Mouse (Mus musculus) intestine, postnatal 0 days (tissue): ENCODE measurements at regions not wholly inside any gene's neighbourhood (a gene's known extent, or its start where the extent isn't known, plus 50 kb on each side); places are given as distances from the start of the nearest gene placed in this dataset.
A peak's percentile ranks its signal among the peaks of the same experiment; 100 is the strongest.

Experiments used
- ATAC-seq: fragments of 200-750 bp; cut with Nextera tagmentation; 2 replicates; pipeline ENCODE4 v1.8.0; 2017; ENCODE audit warnings: mild to moderate bottlenecking, moderate TSS enrichment, moderate library complexity
- H3K27ac ChIP-seq: fragments of 300-500 bp; sonication (generic); 2 replicates; pipeline ENCODE4 v1.5.1; 2014; ENCODE audit warnings: mild to moderate bottlenecking, low read depth, low read length, moderate library complexity
- H3K27me3 ChIP-seq: fragments of 300-500 bp; sonication (generic); replicated peaks from 2 replicates; pipeline ENCODE4 v1.6.1; 2014; ENCODE audit warnings: low read length, mixed read lengths; ENCODE audit not compliant: control insufficient read depth, insufficient read depth
- H3K36me3 ChIP-seq: fragments of 300-500 bp; sonication (generic); 2 replicates; pipeline ENCODE4 v1.6.1; 2014; ENCODE audit warnings: mild to moderate bottlenecking, moderate library complexity; ENCODE audit not compliant: control insufficient read depth, insufficient read depth
- H3K4me1 ChIP-seq: fragments of 300-500 bp; sonication (generic); replicated peaks from 2 replicates; pipeline ENCODE4 v1.6.1; 2014; ENCODE audit warnings: antibody characterized with exemption, low read length, mixed read lengths; ENCODE audit not compliant: control insufficient read depth, insufficient read depth
- H3K4me2 ChIP-seq: fragments of 300-500 bp; sonication (generic); replicated peaks from 2 replicates; pipeline ENCODE4 v1.6.1; 2014; ENCODE audit warnings: low read depth, mild to moderate bottlenecking, moderate library complexity
- H3K4me3 ChIP-seq: fragments of 300-500 bp; sonication (generic); 2 replicates; pipeline ENCODE4 v1.5.1; 2014; ENCODE audit warnings: low read depth, low read length
- H3K9ac ChIP-seq: fragments of 300-500 bp; sonication (generic); 2 replicates; pipeline ENCODE4 v1.6.1; 2014; ENCODE audit warnings: mild to moderate bottlenecking, low read depth, low read length
- H3K9me3 ChIP-seq: fragments of 300-500 bp; sonication (generic); 2 replicates; pipeline ENCODE4 v1.6.1; 2016; ENCODE audit warnings: mixed run types; ENCODE audit not compliant: control insufficient read depth
- CTCF ChIP-seq: sonication (generic); IDR thresholded peaks from 2 replicates; pipeline ENCODE4 v1.5.1; 2016; ENCODE audit warnings: low read depth, mild to moderate bottlenecking, control low read depth, antibody characterized with exemption, moderate library complexity
- WGBS: fragments of 180-500 bp; shearing (Covaris S2); extraction: QIAGEN DNeasy Blood & Tissue Kit; methylation state at CpG from one replicate; pipeline ENCODE4 v1.1.7; 2014; 5-methylcytosine and 5-hydroxymethylcytosine counted together

- Histone ChIP-seq H3K4me3 (no peak overlapping the region), H3K27ac (no peak overlapping the region), H3K36me3 (no peaks in the 10 kb centered on the region), H3K9ac (no peak overlapping the region), H3K4me2 (no peak overlapping the region), H3K9me3 (no peaks in the 10 kb centered on the region), H3K4me1 (no peaks in the 10 kb centered on the region), H3K27me3 (no peaks in the 10 kb centered on the region)
- ATAC-seq, result no peak
- peak; percentile 67 for TF ChIP-seq CTCF
- WGBS, result 45% methylated on average over 3 of the region's 3 CpGs
Observed at GRCm38 (mm10) chr2:107869304-107869958, 579.0 kb downstream of the Kcna4 start.

- 32% methylated on average over 2 of the region's 2 CpGs for WGBS
- H3K27ac ChIP-seq, result no peak overlapping the region
- no peaks in the 10 kb centered on the region for H3K36me3 ChIP-seq
- no peaks in the 10 kb centered on the region for H3K4me1 ChIP-seq
- H3K9me3 ChIP-seq, result no peaks in the 10 kb centered on the region
- H3K9ac ChIP-seq, result no peak overlapping the region
- peak; percentile 55 for TF ChIP-seq CTCF
- H3K4me3 ChIP-seq, result no peak overlapping the region
- no peak overlapping the region for H3K4me2 ChIP-seq
- no peak for ATAC-seq
- H3K27me3 ChIP-seq, result no peaks in the 10 kb centered on the region
Observed at GRCm38 (mm10) chr2:107879663-107880062, 589.2 kb downstream of the Kcna4 start.

- no peak overlapping the region for H3K9ac ChIP-seq
- no peak overlapping the region for H3K4me2 ChIP-seq
- no peaks in the 10 kb centered on the region for H3K36me3 ChIP-seq
- ATAC-seq, result no peak
- no peak overlapping the region for H3K27ac ChIP-seq
- no peak overlapping the region for H3K4me3 ChIP-seq
- TF ChIP-seq CTCF, result peak; percentile 55
- WGBS, result 88% methylated on average over 3 of the region's 3 CpGs
- H3K9me3 ChIP-seq, result no peaks in the 10 kb centered on the region
- H3K27me3 ChIP-seq, result no peaks in the 10 kb centered on the region
- no peaks in the 10 kb centered on the region for H3K4me1 ChIP-seq
Observed at GRCm38 (mm10) chr2:107886063-107886762, 595.8 kb downstream of the Kcna4 start.

GRCm38 (mm10) chr2:107888245-107888644 is 597.8 kb downstream of the Kcna4 start:
- ATAC-seq, result no peak
- H3K27me3 ChIP-seq, result no peaks in the 10 kb centered on the region
- no peak for TF ChIP-seq CTCF

GRCm38 (mm10) chr2:107925116-107925515 is 634.7 kb downstream of the Kcna4 start:
- Histone ChIP-seq H3K4me3 (no peak overlapping the region), H3K4me2 (no peak overlapping the region), H3K36me3 (no peaks in the 10 kb centered on the region), H3K9me3 (no peaks in the 10 kb centered on the region), H3K4me1 (no peaks in the 10 kb centered on the region), H3K27ac (no peak overlapping the region), H3K27me3 (no peaks in the 10 kb centered on the region), H3K9ac (no peak overlapping the region)
- WGBS, result 76% methylated on average over 2 of the region's 2 CpGs
- no peak for ATAC-seq
- no peak for TF ChIP-seq CTCF

More at GRCm38 (mm10) chr2:107888245-107888644, 597.8 kb downstream of the Kcna4 start:
- Histone ChIP-seq H3K9ac (no peak overlapping the region), H3K4me3 (no peak overlapping the region), H3K4me2 (no peak overlapping the region), H3K36me3 (no peaks in the 10 kb centered on the region), H3K4me1 (no peaks in the 10 kb centered on the region), H3K9me3 (no peaks in the 10 kb centered on the region), H3K27ac (no peak overlapping the region)

GRCm38 (mm10) chr2:107926606-107927005 is 636.2 kb downstream of the Kcna4 start:
- no peaks in the 10 kb centered on the region for H3K4me1 ChIP-seq
- TF ChIP-seq CTCF, result no peak
- no peak overlapping the region for H3K27ac ChIP-seq
- H3K9ac ChIP-seq, result no peak overlapping the region
- no peaks in the 10 kb centered on the region for H3K27me3 ChIP-seq
- WGBS, result 90% methylated on average over 1 of the region's 1 CpGs
- H3K4me2 ChIP-seq, result no peak overlapping the region
- no peak overlapping the region for H3K4me3 ChIP-seq
- no peaks in the 10 kb centered on the region for H3K36me3 ChIP-seq
- no peaks in the 10 kb centered on the region for H3K9me3 ChIP-seq
- no peak for ATAC-seq
